Mouse (Mus musculus) heart, embryonic 16.5 days (tissue): ENCODE measurements around the gene Zfp423. TPM values are rescaled to one million over a fixed set of nuclear protein-coding genes. Genes with fewer than 3 reads are reported as not detected.

ENCODE experiments used
- ATAC-seq: fragments of 200-750 bp; cut with Nextera tagmentation; replicated peaks from 2 replicates; pipeline ENCODE4 v1.8.0; 2017; ENCODE audit warnings: moderate number of reproducible peaks; ENCODE audit not compliant: insufficient read depth, low FRiP score; ENCODE audit errors: extremely low read depth
- H3K27ac ChIP-seq: fragments of 300-500 bp; sonication (generic); 2 replicates; pipeline ENCODE4 v1.5.1; 2014; ENCODE audit warnings: mild to moderate bottlenecking, low read length, control low read depth, moderate library complexity
- H3K27me3 ChIP-seq: fragments of 300-500 bp; sonication (generic); 2 replicates; pipeline ENCODE4 v1.6.1; 2014; ENCODE audit warnings: low read length, mixed read lengths; ENCODE audit not compliant: control insufficient read depth, insufficient read depth
- H3K36me3 ChIP-seq: fragments of 300-500 bp; sonication (generic); 2 replicates; pipeline ENCODE4 v1.6.1; 2014; ENCODE audit not compliant: control insufficient read depth, insufficient read depth
- H3K4me1 ChIP-seq: fragments of 300-500 bp; sonication (generic); 2 replicates; pipeline ENCODE4 v1.6.1; 2014; ENCODE audit warnings: low read length, mixed read lengths; ENCODE audit not compliant: control insufficient read depth, insufficient read depth
- H3K4me2 ChIP-seq: fragments of 300-500 bp; sonication (generic); 2 replicates; pipeline ENCODE4 v1.6.1; 2014; ENCODE audit warnings: low read depth, mild to moderate bottlenecking, control low read depth, low read length
- H3K4me3 ChIP-seq: fragments of 300-500 bp; sonication (generic); 2 replicates; pipeline ENCODE4 v1.5.1; 2014; ENCODE audit warnings: mild to moderate bottlenecking, control low read depth, low read length
- H3K9ac ChIP-seq: fragments of 300-500 bp; sonication (generic); 2 replicates; pipeline ENCODE4 v1.6.1; 2014; ENCODE audit warnings: low read length, control low read depth
- H3K9me3 ChIP-seq: fragments of 300-500 bp; sonication (generic); replicated peaks from 2 replicates; pipeline ENCODE4 v1.6.1; 2016; ENCODE audit warnings: low read length; ENCODE audit not compliant: control insufficient read depth
- WGBS: fragments of 180-500 bp; shearing (Covaris S2); extraction: QIAGEN DNeasy Blood & Tissue Kit; methylation state at CpG from one replicate; pipeline ENCODE4 v1.1.7; 2014; 5-methylcytosine and 5-hydroxymethylcytosine counted together
- polyA plus RNA-seq: library from polyadenylated mRNA; unstranded; fragments of >200 nt; fragmentation: Nextera tagmentation; extraction: Ambion mirVana; gene quantifications from 2 replicates; pipeline ENCODE4 v1.2.1, GENCODE M21; 2015

Zfp423 gene
- polyA plus RNA-seq, result 3.1 and 3.7 TPM in 2 replicates

DNA sequence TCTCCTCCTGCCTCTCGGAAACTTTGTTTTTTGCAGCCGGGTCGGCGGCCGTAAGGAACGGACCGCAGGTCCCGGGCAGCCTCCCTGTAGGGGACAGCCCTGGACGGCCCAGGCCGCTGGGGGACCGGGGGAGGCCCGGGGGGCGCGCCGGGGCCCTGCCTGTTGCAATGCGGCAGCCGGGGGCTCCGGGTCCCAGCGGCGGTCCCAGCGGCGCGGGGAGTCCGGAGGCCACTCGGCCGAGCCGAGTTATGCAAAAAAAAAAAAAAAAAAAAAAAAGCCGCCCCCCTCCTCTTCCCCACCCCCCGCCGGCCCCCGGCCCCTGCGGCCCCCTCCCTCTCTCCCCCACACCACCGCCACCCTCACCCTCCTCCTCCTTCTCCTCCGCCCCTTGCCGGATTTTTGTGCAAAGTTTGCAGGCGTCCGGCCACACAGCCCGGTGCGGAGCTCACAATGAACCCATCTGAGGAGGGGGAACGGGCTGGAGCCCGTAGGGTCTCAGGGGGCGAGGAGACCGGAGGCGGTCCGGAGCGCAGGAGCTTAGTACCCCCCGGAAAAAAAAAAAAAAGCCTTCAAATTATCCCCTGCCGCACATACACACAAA, at the start of gene Zfp423:
Gene Zfp423, minus strand, starts transcription at position 276 of the 601 bp plus-strand sequence.
- Histone ChIP-seq H3K4me2 (peak within 1 kb of the TSS; percentile 96), H3K36me3 (no peaks in the 10 kb centered on the region), H3K9ac (peak within 1 kb of the TSS; percentile 74), H3K27ac (peak within 1 kb of the TSS; percentile 86), H3K4me1 (peaks cover 22% of the 10 kb centered on the region), H3K4me3 (peak within 1 kb of the TSS; percentile 79), H3K9me3 (no peaks in the 10 kb centered on the region), H3K27me3 (peaks cover 42% of the 10 kb centered on the region)
- WGBS, result under 1% methylated on average over 43 of the region's 48 CpGs
- ATAC-seq, result no peak; the same call in 1 of the 2 replicates

DNA sequence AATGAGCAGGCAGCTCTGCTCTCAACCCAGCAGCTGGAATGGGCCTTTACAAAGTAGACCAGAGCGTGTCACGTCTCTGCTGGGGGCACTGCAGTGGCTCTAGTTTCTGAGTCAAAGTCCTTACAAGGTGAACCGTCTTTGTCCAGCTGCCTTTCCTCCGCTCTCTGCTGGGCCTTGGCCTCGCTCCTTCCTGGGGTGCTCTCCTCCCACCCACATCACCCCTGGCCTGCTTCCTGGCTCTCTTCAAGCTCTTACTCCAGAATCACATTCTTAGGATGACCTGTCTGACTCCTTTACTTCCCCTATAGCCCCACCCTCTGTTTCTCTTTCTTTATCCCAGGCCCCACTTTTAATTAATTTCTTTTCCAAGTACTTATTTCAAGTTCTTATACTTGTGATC, 47.4 kb upstream of the Zfp423 start:
- 62% methylated on average over 5 of the region's 5 CpGs for WGBS
- Histone ChIP-seq H3K36me3 (no peaks in the 10 kb centered on the region), H3K4me3 (no peak overlapping the region), H3K4me1 (no peaks in the 10 kb centered on the region), H3K27me3 (no peaks in the 10 kb centered on the region), H3K9ac (no peak overlapping the region), H3K27ac (no peak overlapping the region), H3K9me3 (no peaks in the 10 kb centered on the region; the same call in 1 of the 2 replicates), H3K4me2 (no peak overlapping the region)
- no peak for ATAC-seq

DNA sequence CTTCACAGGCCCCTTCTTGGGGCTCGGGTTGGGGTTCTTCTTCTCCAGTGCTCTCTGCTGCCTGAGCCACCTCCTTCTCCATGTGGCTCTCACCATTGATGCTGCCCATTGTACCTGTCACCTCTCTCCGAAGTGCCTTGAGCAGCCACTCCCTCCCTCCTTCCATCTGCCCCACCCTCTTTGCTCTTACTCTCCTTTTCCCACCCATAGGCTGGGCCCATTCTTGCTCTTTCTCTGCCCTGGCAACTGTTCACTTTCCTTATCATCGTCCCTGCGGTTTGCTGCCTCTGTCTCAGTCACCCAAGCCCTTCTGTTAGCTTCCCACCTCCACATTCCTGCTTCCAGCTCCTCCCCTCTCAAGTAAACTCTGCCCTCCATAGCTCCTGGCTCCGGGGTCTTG, 25.4 kb upstream of the Zfp423 start:
- Histone ChIP-seq H3K27me3 (no peaks in the 10 kb centered on the region), H3K4me2 (no peak overlapping the region), H3K9me3 (no peaks in the 10 kb centered on the region), H3K36me3 (no peaks in the 10 kb centered on the region), H3K4me3 (no peak overlapping the region), H3K4me1 (0 out of 2 replicates have a peak, but pooled peaks cover 3% of the 10 kb centered on the region), H3K9ac (no peak overlapping the region), H3K27ac (no peak overlapping the region)
- ATAC-seq, result no peak
- WGBS, result 12% methylated on average over 5 of the region's 5 CpGs

DNA sequence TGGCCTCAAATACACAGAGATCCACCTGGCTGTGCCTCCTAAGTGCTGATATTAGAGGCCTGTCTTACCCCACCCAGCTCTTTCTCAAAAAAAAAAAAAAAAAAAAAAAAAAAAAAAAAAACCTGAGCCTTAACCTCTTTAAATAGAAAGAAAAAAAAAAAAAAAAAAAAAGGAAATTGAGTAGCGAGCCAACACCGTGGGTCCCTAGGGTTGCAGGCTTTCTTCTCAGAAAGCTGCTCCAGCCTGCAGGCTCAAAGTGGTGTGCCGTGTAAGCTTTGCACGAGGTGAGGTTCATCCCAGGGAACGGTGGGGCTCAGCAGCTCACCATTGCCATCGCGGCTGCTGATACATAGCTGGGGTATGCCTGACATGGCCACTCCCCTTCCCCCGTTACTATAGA, 24.6 kb upstream of the Zfp423 start:
- Histone ChIP-seq H3K27ac (no peak overlapping the region), H3K4me2 (peak overlapping the region; percentile 15; the same call in 1 of the 2 replicates), H3K4me3 (no peak overlapping the region), H3K9ac (no peak overlapping the region), H3K36me3 (no peaks in the 10 kb centered on the region), H3K27me3 (no peaks in the 10 kb centered on the region), H3K9me3 (no peaks in the 10 kb centered on the region), H3K4me1 (0 out of 2 replicates have a peak, but pooled peaks cover 3% of the 10 kb centered on the region)
- 20% methylated on average over 8 of the region's 8 CpGs for WGBS
- ATAC-seq, result no peak

DNA sequence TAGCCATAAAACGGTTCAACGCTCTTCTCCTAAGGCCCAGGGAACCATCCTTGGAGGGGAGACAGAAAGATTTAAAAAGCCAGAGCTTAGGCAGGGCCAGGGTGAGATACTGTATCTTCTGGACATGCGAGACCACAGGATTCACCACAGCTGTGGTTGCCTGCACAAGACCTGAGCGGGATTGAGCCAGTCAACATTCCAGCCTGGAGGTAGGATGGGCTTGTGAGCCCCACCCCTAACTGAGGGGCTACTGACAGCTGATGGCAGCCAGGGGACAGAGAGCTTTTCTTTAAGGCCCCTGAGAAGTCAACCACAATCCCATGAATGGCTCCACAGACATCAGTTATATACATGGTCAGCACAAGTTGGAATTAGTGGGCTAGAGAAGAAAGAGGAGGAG, 23.5 kb upstream of the Zfp423 start:
- 82% methylated on average over 4 of the region's 4 CpGs for WGBS
- Histone ChIP-seq H3K4me2 (no peak overlapping the region), H3K4me1 (0 out of 2 replicates have a peak, but pooled peaks cover 3% of the 10 kb centered on the region), H3K27me3 (no peaks in the 10 kb centered on the region), H3K4me3 (no peak overlapping the region), H3K27ac (no peak overlapping the region), H3K9ac (no peak overlapping the region), H3K36me3 (no peaks in the 10 kb centered on the region), H3K9me3 (no peaks in the 10 kb centered on the region)
- no peak for ATAC-seq

DNA sequence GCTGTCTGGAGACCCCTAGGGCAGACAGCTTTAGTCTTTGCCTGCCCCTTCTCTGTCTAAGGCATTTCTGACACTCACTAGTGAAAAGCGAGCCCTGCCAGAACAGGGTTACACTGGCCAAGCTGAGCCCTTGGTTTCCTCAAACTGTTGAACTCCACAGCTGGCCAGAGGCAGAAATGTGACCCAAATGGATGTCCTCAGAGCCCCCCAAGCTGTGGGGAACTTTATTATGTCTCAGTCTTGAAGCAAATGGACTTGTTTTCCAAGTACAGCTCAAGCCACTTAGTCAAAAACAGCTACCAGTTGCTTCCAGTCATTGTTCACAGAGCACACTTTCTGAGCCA, 16.0 kb upstream of the Zfp423 start:
- WGBS, result 25% methylated on average over 1 of the region's 1 CpGs
- no peaks in the 10 kb centered on the region for H3K9me3 ChIP-seq
- peaks cover 12% of the 10 kb centered on the region for H3K4me1 ChIP-seq
- no peak overlapping the region for H3K27ac ChIP-seq
- no peaks in the 10 kb centered on the region for H3K36me3 ChIP-seq
- no peak overlapping the region; the same call in 1 of the 2 replicates for H3K4me2 ChIP-seq
- H3K9ac ChIP-seq, result no peak overlapping the region
- no peaks in the 10 kb centered on the region for H3K27me3 ChIP-seq
- no peak for ATAC-seq
- H3K4me3 ChIP-seq, result no peak overlapping the region

DNA sequence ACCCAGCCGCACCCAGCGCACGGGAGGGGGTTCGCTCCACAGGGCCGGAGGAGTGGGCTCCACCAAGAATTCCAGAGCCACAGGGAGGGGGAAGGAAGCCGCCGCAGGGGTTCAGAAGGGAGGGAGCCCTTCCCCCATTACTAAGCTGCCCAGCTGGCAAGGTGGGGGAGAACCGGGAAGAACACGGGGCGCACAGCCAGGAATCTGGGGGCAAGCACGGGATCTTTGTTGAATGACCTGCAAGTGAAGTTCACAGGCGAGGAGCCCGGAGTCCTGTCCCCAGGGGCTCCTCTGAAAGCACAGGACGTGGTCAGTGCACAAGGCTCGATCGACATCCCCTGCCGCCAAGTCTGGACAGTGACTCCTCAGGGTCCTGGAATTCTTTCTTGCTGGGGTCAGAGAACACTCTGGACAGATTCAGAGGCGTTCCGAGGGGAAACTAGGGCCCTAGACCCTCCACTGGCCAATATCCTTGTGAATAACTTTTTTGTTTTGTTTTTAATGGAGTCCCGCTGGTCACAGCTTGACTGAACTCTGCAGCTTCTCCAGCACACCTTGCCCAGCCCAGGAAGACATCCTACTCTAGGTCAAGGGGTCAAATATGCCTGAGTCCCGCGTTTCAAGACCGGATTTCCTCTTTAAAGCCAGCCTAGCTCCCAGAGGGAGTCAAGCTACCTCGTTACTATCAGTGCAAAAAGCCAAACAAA, 15.5 kb upstream of the Zfp423 start:
- Histone ChIP-seq H3K9ac (peak overlapping the region; percentile 46), H3K4me3 (peak overlapping the region; percentile 37), H3K27me3 (no peaks in the 10 kb centered on the region), H3K4me1 (peaks cover 12% of the 10 kb centered on the region), H3K27ac (no peak overlapping the region), H3K36me3 (no peaks in the 10 kb centered on the region), H3K4me2 (peak overlapping the region; percentile 80), H3K9me3 (no peaks in the 10 kb centered on the region)
- WGBS, result 5% methylated on average over 24 of the region's 24 CpGs
- no peak; the same call in 1 of the 2 replicates for ATAC-seq

DNA sequence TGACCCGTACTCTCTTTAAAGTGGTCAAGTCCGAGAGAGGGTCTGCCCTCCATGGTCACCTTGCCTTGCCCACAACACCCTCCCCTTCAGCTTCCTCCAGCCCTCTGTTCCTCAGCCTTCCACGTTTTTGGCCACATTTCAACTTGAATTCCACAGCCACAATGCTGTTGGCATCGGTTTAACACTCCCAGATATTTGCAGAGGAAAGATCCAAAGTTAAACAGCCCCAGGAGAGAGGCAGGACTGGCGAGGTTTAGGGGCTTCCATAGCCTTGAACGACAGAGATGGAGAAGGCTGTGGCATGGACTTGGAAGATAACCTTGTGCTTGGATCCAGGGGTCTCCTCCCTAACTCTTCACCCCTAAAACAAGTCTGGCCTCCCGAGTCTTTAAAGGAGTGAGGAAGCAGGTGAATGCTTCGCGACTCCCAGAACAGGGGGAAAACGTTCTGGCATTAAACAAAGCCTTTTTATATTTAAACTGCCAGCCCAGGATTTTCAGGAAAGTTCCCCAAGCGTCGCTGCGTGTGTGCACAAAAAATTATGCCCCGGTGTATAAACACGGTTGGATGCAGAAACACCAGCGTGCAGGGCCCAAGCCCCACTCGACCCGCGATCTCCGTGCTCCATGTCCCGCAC, 14.8 kb upstream of the Zfp423 start:
- Histone ChIP-seq H3K4me1 (peaks cover 12% of the 10 kb centered on the region), H3K4me2 (peak overlapping the region; percentile 80), H3K9ac (peak overlapping the region; percentile 46), H3K36me3 (no peaks in the 10 kb centered on the region), H3K27ac (no peak overlapping the region; the same call in 1 of the 2 replicates), H3K27me3 (no peaks in the 10 kb centered on the region), H3K4me3 (peak overlapping the region; percentile 37), H3K9me3 (no peaks in the 10 kb centered on the region)
- ATAC-seq, result no peak
- 6% methylated on average over 21 of the region's 21 CpGs for whole genome bisulfite sequencing
